Mouse (Mus musculus) gonadal fat pad, adult 2 months (tissue): Measurements from ENCODE around the gene Mical1. TPM values are rescaled to one million over a fixed set of nuclear protein-coding genes. Genes with fewer than 3 reads are reported as not detected.
"Not testable (repeated sequence)": the region's sequence is repeated elsewhere in the genome, so short reads cannot be mapped to it uniquely, and the experiment has no call there.

Experiments used
- DNase-seq: peaks from one replicate; pipeline ENCODE4 v3.0.0-alpha.2; 2012; ENCODE audit warnings: low read depth
- polyA plus RNA-seq: library from polyadenylated mRNA; depleted of rRNA; stranded (reverse); fragments of >200 nt; gene quantifications from 2 replicates; pipeline ENCODE4 v1.2.3, GENCODE M21; 2012

Mical1 gene
- polyA plus RNA-seq, 1 experiment = 19.9 TPM

GRCm38 (mm10) chr10:41477278-41478181 lies 1.4 kb downstream of the Mical1 start:
- DNase-seq = no peak

DNA sequence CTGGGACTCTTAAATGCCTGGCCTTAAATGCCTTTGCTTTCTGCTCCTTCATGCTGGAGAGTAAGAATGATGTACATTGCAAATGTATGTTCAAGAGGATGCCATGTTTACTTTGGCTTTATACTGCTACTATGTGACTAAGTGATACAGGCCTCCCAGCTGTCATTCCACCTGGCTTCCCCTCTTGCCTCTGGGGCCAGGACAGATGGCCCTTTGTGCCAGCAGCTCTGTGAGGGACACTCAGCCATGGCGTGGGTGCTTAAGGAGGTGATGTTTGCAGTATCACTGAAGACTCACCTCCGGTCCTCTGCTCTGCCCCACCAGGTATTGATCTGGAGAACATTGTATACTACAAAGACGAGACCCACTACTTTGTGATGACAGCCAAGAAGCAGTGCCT lies 3.8 kb downstream of the Mical1 start:
- DNase-seq = no peak

GRCm38 (mm10) chr10:41480938-41481880 lies 5.1 kb downstream of the Mical1 start:
- DNase-seq = no peak

DNA sequence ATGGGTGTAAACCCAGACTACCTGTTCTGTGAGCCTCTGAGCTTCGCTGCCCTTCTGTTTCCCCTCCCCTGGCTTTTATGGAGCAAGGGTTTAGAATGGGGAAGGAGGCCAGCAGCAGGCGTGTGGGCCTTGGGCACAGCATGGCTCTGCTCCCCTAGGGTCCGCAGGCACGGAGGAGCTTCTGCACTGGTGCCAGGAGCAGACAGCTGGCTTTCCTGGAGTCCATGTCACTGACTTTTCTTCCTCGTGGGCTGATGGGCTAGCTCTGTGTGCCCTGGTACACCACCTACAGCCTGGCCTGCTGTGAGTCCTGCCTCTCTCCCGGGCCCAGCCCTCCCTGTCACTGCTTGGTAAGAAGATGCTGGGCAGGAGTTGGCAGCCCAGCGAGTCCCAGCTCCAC lies 6.3 kb downstream of the Mical1 start:
- DNase-seq = no peak

DNA sequence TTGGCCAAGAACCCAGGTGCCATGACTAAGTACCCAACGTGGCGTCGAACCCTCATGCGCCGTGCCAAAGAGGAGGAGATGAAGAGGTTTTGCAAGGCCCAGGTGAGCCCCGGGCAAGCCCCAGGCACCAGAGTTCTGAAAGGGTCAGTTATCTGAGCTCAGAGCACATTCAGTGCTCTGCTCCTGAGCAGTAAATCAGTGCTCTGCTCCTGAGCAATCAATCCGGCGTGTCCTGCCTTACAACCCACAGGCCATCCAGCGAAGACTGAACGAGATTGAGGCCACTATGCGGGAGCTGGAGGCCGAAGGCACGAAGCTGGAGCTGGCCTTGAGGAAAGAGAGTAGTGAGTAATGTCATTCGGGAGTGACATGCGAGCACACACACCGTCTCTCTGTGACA lies 9.7 kb downstream of the Mical1 start:
- DNase-seq = no peak

- DNase-seq = no peak
Measured at GRCm38 (mm10) chr10:41486506-41487170, 10.5 kb downstream of the Mical1 start.

DNA sequence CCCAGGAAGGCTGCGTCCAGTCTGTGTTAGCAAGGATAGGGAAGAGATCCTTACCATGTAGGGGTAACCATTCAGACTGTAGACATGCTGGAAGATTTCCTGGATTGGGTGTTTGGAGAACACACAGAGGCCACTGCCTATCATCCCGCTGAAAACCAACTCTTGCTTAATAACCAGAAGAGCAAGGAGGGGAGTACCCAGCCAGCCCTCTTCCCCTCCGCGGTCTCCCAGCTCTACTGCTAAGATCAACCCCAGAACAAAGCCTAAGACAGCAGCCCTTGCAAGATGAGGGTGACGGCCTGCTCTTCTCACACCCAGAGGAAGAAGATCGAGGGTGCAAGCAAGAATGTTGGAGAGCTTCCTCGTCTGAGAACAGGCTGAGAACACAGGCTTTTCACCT lies 12.8 kb downstream of the Mical1 start:
- DNase-seq = no peak

DNA sequence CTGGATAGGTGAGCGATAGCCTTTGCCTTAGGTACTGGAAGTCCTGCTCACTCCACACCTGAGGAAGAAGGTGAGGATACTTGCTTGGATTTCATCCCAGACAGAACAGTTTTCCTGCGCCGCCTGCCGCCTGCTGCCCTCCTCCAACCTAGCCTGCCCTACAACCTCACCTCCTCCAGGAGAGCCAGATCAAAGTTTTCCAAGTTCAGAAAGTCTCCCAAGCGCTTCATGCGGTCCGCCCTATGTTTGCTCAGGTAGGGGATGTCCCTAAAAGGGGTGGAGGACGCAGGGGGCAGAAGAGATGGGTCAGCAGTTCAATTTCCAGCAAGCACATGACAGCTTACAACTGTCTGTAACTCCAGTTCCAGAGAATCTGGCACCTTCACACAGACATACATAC lies 13.2 kb downstream of the Mical1 start:
- DNase-seq = no peak

- DNase-seq = no peak
Measured at GRCm38 (mm10) chr10:41489708-41490517, 13.8 kb downstream of the Mical1 start, which contains the start of the genes Smpd2 and Ppil6. Gene Smpd2 (minus strand): TSS chr10:41490369. Gene Ppil6 (plus strand): TSS chr10:41490439.

DNA sequence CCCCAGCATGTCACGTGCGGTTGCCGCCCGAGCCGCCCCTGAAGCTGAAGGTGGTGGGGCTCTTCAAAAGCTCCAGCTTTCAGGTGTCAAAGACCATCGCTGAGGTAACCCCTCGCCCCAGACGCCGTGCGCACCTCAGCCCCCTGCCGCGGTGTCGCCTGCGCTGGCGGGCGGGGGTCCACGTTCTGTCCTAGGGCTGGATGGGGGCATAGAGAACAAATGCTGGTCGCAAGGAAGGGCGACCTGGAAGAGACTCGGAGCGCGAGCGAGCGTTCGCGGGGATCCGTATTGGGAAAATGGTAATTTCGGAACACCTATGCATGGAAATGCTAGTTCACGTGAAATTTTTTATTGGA lies 14.4 kb downstream of the Mical1 start:
- no peak for DNase-seq

DNA sequence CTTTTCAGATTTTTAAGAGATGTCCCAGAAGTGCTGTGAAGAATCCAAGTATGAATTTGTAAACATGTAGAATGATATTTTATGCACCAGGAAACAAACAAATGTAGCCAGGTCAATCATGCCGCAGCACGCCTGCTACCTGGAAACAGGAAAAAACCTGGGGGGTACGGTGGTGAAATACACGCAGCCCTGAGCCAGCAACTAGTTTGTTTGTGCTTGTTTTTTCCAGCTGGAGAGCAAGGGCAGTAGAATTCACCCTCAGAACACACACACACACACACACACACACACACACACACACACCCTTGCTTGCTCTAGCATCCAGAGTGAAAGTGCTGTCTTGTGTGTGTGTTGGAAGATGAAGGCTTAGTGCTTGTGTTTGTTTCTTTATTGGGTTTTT lies 15.0 kb downstream of the Mical1 start:
- DNase-seq = no peak

DNA sequence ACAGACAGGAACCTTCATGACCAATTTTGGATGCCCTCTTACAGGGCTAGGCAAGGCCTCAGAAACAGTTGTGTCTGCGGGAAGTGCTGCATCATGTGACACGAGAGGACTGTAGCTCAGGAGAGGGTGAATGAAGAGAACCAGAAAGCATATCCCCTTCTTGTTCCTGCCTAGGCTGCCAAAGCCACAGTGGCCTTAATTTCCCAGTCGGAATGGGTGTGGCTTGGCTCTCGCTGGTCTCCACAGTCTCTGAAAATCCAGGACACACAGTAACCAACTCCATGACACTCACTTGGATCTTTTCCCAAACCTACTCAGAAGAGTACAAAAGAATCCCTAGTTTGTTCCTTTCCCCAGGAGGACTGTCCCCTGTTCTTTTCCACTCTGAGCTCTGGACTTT lies 24.8 kb downstream of the Mical1 start:
- no peak for DNase-seq

DNA sequence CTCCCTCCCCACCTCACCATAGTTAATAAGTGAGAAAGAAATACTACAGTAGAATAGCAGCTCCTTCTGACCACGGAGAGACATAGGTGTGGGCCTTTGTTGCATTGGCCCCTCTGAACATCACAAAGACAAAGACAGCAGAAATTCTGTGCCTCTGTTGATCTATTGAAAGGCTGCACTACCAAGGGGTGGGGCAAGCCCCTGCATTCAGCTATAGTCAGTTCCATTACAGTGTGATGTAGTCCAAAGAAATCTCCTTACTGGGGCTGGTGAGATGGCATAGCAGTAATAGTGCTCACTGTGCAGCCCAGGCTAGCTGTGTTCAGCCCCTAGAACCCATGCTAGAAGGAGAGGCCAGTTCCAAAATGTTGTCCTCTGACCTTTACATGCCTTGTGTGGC lies 28.9 kb downstream of the Mical1 start:
- DNase-seq = no peak

- not testable (repeated sequence) for DNase-seq
Measured at GRCm38 (mm10) chr10:41505446-41505845, 29.3 kb downstream of the Mical1 start.

GRCm38 (mm10) chr10:41509160-41509559 lies 33.0 kb downstream of the Mical1 start:
- DNase-seq = no peak

GRCm38 (mm10) chr10:41514301-41514700 lies 38.2 kb downstream of the Mical1 start:
- no peak for DNase-seq

DNA sequence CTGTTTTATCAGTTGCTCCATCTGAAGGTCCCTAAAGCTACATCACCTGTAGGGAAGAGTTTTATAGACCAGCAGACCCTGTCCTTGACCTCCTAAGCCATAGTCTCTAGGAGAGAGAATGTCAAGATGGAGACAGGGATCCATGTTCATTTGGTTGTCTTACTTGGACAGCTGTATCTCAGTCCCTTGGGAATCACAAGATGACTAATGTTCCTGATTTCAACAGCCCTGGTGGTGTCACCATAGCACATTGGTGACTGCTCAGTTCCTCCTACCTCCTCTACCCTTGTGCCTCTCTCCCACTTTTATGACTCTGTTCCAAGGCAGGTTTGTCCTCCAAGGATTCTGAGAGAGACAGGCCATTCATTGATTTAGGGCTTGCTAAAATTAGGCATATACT lies 38.8 kb downstream of the Mical1 start:
- no peak for DNase-seq

DNA sequence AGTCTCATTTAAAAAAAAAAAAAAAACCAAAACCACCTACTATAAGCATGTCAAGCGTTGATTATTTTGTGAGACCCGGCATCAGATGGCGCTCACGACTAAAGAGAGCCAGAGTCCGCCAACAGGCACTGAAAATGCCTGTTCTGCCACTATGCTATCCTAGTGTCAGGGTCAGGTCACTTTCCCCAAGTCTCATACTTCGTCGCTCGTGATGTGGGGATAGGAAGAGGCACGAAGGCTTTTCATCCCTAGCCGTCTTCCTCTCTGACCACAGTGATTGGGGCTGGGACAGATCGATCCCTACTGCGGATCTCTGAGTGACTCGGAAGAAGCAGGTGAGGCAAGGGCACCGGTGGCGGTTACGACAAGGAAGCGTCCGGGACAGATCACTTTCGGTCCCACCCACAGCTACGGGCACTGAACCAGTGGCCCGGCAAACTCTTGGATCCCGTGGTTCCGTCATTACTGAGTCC lies 42.4 kb downstream of the Mical1 start:
- DNase-seq = no peak

- no peak for DNase-seq
Measured at GRCm38 (mm10) chr10:41518981-41519618, 43.0 kb downstream of the Mical1 start, which contains the start of gene Cd164. Gene Cd164 (plus strand): TSS chr10:41519414.

- no peak for DNase-seq
Measured at GRCm38 (mm10) chr10:41519640-41520409, 43.7 kb downstream of the Mical1 start.
